Mouse (Mus musculus) left cerebral cortex, adult 11 months (tissue): Measurements from ENCODE around the gene Akt2.
"Not testable (repeated sequence)": the region's sequence is repeated elsewhere in the genome, so short reads cannot be mapped to it uniquely, and the experiment has no call there.

Source experiments
- DNase-seq: peaks from one replicate; pipeline ENCODE4 v3.0.0; 2022; ENCODE audit warnings: low spot score

The Akt2 gene

DNA sequence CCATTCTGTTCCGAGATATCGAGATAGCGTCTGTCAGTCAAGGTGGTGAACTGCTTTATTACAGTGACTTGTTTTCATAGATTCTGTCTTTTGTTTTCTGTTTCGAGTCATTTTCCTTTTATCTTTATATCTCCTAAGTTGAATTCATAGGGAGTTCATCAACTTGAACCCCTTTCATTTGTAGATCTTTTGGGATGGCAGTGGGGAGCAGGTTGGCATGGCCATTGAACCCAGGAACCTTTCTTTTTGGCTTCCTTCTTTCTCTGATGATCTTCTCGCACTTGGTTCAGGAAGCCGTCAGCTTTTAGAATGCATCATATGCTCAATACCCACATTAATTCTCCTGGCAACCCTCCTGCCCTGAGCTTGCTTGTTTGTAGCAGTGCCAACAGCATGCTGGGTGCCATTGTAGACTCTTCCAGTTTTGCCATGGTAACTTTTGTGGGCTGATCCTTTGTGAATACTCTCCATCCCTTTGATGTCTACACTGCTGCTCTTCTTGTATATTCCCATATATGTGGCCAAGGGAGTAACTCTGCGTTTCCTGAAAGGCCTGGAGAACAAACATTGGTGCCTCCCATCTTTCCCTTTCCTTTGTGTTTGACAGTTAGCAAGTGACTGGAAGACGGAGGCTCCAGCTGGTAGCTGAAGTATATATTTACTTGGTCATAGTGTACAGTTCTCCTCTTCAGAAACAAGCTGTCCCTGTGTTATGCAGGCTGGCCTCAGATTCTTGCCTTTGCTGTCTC lies 22.6 kb downstream of the Akt2 start:
- DNase-seq: no peak

DNA sequence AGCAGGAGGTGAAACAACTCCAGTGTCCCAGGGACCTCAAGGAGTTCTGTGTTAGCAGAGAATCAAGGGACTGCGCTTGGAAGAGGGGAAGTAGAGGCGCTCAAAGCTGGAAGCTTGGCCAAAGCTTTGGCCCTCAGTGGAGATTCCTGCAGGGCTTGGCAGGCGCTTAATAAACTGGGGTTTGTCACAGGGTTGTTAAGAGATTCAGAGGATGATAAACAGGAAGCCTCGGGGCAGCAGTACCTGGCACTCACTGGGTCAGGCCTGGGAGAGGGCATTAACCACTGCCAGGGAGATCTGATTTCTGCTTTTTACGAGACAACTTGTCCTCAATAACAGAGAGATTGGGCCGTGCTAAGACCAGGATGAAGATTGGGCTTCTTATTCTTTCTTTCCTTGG lies 29.7 kb downstream of the Akt2 start:
- DNase-seq: no peak

DNA sequence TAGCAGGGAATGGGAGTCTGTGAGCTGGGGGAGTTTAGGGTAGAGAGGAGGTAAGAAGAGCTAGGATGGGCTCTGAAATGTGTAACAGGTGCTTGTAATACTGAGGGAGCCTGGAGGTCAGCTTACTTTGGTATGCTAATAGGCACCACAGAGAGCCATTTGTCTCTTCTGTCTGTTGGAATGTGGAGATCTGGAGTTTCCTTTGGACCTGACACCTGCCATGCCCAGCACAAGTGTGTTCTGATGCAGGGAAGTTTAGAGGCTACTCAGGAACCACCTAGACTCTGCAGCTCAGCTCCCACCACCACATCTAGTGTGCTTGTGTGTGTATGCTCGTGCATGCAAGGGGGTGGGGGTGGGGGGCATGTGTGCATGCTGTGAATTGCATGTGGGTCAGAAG lies 30.9 kb downstream of the Akt2 start:
- no peak for DNase-seq

DNA sequence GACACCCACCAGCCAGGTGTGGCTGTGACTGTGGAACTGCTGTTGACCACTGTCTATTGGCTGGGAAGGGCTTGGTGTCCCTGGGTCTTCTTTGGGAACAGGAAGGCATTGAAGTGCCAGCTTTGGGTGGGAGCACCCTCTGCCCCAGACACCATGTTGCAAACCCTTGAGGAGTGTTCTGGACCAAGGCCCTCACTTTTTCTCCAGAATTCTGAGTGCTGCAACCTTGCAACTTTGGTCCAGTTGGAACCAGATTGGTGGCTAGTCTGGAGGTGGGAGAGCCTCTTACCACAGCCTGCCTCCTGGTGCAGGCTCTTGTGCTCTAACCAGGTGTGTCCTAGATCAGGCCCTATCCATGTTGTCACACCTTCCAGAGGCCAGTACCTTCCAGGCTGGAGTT lies 33.6 kb downstream of the Akt2 start:
- no peak for DNase-seq

DNA sequence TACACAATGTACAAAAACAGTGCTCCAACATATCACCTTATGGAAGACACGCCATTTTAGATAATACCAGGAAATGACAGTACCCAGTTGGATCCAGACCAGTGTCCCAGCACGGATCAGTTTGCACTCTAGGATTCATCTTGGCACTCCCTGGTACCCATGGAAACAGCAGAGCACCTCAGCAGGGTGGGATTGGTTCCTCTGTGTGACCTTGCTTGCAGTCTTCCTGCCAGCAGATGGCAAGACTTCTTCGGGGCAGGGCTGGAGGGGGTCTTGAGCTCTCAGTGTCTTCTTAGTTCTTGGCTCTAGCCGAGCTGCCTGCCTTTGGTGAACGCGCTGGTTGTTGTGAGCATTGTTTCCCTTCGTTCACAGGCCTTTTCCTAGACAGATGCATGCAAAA lies 36.4 kb downstream of the Akt2 start:
- no peak for DNase-seq

DNA sequence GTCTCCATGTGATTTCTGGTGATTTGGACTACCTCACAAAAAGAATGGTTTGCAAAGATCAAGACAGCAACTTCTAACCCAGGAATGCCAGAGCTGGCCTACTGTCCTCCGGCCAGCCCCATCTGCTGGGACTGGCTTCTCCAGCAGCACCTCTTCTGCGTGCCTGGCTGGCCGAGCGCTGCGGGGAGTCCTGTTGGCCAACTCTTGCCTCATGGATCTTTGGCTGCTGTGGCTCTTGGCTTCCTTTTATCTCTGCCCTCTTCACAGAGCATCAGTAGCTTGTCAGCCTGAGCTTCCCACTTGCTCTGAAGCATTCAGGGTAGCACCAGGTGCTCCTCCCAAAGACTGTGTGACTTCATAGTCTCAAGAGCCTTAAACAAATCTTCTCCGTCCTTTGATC lies 36.8 kb downstream of the Akt2 start:
- DNase-seq: no peak

DNA sequence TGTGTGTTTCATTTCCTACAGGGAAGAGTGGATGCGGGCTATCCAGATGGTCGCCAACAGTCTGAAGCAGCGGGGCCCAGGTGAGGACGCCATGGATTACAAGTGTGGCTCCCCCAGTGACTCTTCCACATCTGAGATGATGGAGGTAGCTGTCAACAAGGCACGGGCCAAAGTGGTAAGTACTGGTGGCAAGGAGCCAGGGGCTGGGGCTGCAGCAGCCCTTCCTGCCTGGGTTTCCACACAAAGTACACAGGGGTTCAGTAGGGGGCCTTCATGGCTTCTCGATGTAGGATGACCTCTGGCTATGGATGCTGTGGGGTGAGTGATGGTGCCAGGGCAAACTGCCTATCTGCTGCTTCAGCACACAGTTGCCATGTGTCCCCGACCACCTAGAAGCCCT lies 37.5 kb downstream of the Akt2 start:
- not testable (repeated sequence) for DNase-seq

DNA sequence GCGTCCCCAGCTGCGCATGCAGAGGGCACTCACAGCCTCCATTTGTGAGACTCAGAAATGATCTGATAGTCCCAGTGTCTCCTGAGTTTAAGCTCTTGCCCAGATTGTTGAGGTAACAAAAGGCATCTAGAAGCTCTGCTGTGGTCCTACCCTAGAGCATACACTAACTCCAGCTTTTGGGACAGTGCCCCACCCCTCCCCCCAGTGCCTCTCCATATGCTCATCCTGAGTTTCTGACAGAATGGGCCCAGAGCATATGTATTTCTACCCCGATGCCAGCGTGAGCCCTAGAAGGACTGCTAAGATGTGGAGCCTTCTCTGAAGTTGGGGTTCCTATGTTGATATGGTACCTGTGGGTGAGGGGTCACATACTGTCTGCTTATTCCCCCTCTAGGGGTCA lies 40.1 kb downstream of the Akt2 start:
- DNase-seq: no peak

DNA sequence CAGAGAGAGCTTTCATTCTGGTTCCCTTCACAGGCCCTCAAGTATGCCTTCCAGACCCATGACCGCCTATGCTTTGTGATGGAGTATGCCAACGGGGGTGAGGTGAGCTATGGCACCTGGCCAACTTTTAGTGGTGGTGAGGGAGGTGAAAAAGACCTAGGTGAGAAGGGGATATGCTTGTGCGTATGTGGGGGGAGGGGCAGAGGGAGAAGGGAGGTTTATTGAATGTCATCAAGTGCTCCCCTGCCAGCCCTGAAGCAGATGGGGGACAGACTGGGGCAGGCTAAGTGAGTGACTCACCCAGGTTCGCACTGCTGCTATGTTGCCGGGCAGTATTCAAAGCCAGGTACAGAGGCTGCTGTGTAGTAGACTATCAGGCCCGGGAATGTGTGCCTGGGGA lies 41.8 kb downstream of the Akt2 start:
- DNase-seq: no peak

DNA sequence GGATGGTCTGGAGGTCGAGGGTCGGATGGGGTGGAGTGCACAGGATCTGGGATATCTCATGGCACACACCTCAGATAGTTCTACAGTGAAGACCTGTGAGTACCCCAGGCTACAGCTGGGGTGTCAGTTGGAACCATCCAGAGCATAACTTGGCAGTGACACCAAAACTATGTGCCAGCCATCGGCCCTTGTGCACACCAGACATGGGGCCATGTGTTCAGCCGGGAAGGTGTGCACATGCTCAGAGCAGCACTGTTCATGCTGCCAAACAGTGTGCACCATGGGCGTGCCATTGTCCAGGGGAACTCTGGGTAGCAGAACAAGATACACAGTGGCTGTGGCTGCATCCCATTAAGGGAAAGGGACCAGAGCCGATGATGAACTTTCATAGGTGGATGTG lies 43.3 kb downstream of the Akt2 start:
- no peak for DNase-seq

DNA sequence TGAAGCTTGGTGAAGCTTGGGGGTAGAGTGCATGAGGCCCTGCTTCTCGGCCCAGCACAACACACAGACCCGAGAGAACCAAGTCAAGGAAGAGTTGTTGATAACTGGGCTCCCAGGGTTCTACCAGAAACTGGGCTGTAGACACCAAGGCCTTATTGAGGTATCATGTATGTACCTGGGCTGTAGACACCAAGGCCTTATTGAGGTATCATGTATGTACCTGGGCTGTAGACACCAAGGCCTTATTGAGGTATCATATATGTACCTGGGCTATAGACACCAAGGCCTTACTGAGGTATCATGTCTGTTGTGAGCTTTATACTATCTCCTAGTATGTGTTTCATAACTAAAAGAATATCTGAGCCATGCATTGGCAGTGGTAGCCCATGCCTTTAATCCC lies 43.7 kb downstream of the Akt2 start:
- not testable (repeated sequence) for DNase-seq

DNA sequence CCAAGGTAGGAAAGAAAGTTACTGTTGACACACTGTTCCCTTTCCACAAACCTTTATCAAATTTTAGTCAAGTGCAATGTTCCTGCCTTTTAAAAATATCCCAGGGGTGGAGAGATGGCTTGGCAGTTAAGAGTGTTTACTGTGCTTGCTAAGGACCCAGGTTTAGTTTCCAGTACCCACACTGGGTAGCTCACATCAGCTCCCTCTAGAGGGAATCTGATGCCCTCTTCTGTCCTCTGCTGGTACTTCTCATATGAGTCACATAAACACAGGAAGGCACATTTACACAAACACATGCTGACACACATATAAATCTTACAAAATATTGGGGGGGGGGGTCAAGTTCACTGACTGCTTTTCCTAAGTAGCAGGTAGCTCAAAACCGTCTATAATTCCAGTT lies 53.1 kb downstream of the Akt2 start:
- no peak for DNase-seq

DNA sequence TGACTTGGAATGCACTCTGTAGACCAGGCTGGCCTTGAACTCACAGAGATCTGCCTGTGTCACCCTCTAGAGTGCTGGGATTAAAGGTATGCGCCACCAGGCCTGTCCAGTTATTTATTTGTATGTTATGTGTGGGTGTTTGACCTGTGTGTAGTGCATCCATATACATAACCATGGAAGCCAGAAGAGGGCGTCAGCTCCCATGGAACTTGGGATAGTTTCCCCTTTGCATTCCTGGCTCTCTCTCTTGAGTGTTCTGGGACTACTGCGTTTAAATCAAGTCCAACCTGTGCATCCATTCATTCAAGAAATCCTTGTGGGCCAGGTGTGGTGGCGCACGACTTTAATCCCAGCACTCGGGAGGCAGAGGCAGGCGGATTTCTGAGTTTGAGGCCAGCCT lies 55.2 kb downstream of the Akt2 start:
- no peak for DNase-seq

DNA sequence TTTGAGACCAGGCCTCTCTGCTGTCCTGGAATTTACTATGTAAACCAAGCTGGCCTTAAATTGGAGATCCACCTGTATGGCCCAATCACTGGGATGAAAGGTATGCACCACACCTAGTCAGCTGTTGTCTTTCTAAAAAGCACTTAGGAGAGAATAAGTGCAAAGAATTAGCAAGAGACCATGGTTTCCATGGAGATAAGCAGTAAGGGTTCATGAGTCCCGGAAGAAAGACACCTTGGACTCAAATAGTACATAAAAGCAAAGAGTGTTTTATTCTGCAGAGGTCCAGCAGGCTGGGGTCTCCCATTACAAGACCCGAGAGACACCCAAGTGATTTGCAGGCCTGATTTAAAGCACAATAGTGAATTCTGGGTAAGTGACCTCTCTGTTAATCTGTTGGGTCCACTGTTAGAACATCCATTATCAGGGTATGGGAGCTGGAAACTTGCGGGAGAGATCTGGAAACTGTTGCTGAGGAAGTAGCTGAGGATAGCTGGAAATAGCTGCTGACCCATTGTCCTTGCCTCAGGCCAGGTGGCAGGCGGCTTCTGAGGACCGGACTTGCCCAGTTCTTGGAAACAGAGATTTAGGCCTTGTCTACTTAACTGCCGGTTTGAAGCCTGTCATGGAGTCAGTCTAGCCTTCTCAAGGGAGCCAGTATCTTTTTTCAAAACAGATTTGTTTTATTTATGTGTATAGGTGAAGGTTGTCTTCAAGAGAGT lies 56.1 kb downstream of the Akt2 start:
- DNase-seq: no peak

DNA sequence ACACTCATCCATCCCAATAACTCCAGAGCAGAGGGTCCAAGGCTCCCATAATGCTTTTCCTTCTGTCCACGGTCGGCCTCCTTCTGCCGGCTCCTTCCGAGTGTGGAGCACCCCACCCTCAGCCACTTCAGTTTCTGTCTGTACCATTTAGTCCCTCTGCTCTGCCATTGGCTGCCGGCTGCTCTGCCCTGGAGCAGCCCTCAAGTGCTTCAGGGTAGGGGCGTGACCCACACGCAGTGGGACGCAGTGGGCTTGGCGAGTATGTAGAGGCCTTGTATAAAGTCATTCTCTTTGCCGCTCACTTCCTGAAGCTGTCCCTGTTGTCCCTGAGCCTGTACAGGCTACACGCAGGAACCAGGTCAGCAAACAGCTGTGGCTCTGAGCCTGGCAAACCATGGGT lies 58.4 kb downstream of the Akt2 start:
- no peak for DNase-seq

DNA sequence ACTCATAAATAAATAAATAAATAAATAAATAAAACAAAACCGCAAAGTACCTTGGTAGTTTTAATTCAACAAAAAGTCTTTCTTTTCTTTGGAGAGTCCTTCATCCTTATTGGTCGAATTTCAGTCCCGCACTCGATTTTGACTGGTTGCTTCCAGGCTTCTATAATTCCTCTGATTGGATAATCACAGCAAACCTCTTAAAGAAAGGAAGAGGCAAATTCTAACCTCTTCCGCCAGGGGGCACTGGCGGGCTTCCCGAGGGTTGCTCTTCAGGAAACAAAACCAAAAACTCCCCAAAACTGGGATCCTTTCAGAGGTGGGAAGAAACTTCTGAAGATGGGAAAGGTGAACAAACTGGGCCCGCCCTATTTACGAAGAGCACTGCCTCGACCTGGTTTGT lies 59.6 kb downstream of the Akt2 start:
- peak; percentile 79 for DNase-seq

DNA sequence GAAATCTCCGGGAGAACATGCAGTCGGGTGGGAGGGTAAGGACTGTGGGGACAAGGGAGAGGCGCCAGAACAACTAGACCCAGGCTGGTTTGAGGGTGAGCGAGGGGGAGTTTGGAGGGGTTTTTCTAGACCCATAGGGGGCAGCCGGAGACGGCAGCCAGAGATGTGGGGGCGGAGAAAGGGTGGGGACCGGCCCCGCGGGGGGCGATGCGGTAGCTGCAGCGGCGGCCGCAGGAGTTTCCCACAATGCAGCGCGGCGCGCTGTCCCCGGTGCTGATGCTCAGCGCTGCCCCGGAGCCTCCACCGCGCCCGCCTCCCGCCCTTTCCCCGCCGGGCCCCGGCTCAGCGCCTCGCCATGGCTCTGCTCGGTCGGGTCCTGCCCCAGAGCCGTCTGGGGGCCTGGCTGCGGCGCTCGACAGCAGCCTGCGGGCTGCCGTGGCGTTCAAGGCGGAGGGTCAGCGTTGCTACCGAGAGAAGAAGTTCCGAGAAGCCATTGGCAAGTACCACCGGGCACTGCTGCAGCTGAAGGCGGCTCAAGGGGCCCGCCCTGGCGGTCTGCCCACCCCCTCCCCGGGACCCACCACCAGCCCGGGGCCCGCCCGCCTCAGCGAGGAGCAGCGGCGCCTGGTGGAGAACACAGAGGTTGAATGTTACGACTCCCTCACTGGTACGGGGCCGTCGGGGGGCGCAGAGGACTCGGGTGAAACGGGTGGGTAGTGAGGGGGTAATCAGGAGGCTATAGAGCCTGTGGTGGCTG lies 62.5 kb downstream of the Akt2 start, which contains the start of gene Ttc9b:
Gene Ttc9b (plus strand): TSS at position 235 of the 757 bp plus-strand sequence.
- DNase-seq: peak; percentile 59

DNA sequence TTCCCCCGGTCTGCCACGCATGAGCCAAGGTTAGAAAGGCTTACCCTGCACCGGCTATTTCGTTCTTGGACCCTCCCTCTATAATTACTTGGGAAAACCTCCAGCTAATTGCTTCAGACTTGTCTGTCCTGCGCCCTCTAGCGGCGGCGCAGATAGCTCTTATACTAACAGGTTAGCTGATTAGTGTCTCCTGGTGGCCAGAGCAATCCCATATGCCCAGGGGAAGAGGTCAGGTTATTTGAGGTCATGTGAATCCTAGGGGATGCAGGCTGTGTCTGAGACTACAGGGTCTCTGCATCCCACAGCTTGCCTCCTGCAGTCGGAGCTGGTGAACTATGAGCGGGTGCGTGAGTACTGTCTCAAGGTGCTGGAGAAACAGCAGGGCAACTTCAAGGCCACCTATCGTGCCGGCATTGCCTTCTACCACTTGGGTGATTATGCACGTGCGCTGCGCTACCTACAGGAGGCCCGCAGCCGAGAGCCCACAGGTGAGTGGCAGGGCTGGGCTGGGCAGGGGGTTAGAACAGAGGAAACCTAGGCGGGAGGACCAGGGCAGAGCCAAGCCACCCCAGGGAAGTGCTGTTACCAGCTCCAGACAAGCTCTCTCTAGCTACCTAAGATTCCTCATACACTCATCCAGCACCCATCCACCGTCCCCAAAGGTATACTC lies 63.4 kb downstream of the Akt2 start:
- DNase-seq: peak; percentile 62

DNA sequence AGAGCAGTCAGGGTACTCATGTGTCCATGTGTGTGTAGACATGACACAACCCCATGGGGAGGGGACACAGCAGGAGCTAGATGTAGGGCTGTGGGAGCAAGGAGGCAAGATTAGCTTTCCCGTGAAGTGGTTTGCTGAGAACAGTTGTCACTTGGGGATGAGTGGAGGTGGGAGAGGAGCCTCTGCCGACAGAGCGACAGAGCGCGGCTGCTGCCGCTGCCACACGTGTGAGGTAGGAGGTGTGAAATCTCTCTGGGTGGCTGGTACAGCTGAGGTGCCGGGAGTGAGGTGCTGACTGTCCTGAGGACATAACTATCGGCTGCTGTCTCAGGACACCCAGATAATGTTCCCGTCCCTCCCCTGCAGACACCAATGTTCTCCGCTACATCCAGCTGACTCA lies 64.2 kb downstream of the Akt2 start:
- peak; percentile 55 for DNase-seq

DNA sequence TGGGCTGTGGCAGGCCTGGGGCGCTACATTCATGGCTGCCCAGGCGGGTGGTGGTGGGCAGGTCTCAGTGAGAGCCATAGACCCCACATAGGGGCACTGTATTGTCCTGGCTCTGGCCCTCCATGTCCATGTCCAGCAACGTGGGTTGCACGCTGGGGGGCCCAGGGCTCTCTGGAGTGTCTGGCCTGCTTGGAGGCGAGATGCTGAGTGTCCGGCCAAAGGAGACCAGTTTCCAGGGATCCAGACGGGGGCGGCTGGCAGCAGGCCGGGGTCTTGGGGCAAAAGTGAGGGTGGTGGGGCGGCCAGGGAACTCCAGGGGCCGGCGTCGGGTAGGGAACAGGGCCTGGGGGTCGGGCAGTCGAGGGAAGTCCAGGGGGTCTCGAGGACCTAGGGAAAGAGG lies 65.2 kb downstream of the Akt2 start:
- DNase-seq: no peak

DNA sequence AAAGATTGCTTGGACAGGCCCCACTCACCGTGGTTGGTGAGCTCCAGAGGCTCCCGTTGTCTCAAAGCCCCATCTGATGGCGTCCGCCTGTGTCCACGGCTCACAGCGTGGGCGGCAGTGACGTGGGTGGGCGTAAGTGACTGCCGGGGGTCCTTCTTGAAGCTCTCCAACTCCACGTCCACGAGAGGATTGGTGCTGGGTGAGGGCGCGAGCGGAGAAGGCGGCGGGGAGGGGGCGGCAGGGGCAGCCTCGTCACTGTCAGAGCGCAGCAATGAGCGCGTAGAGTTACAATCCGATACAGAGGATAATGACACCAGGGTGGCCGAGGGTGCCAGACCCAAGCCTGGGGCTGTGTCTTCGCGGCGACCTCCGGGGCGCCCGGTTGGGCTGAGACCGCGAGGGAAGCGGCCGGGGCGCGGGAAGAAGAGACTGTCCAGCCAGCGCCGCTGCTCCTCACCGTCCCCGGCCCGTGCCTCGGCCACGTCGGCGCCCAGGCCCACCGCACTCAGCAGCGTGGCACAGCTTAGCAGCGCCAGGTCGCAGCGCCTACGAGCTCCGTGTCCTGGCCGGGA lies 66.6 kb downstream of the Akt2 start:
- DNase-seq: no peak
